Mouse (Mus musculus): ENCODE results near the gene Rapgefl1. TPM values are rescaled to one million over a fixed set of nuclear protein-coding genes. Genes with fewer than 3 reads are reported as not detected.

The Rapgefl1 gene
- polyA plus RNA-seq, 1 experiment from 2014 or later = 2.2 TPM

Other genes starting within 250 kb of the Rapgefl1 start
- gene Ormdl3, start 249.4 kb upstream of the Rapgefl1 start, polyA plus RNA-seq (2014; fragmentation: Nextera tagmentation; extraction: Ambion mirVana) = 7.2 and 8.5 TPM in 2 replicates
- gene Lrrc3c, start 238.5 kb upstream of the Rapgefl1 start, polyA plus RNA-seq (2014; fragmentation: Nextera tagmentation; extraction: Ambion mirVana) = not detected in 2 replicates
- gene Gm12355, start 211.1 kb upstream of the Rapgefl1 start, polyA plus RNA-seq (2014; fragmentation: Nextera tagmentation; extraction: Ambion mirVana) = 1.2 and 1.3 TPM in 2 replicates
- not detected in 2 replicates for gene Gsdma3, start 210.4 kb upstream of the Rapgefl1 start, polyA plus RNA-seq (2014; fragmentation: Nextera tagmentation; extraction: Ambion mirVana)
- gene Gsdma2, start 190.0 kb upstream of the Rapgefl1 start, polyA plus RNA-seq (2014; fragmentation: Nextera tagmentation; extraction: Ambion mirVana) = not detected in 2 replicates
- not detected in 2 replicates for gene Gsdma, start 172.4 kb upstream of the Rapgefl1 start, polyA plus RNA-seq (2014; fragmentation: Nextera tagmentation; extraction: Ambion mirVana)
- 141 and 149 TPM in 2 replicates for gene Psmd3, start 154.2 kb upstream of the Rapgefl1 start, polyA plus RNA-seq (2014; fragmentation: Nextera tagmentation; extraction: Ambion mirVana)
- not detected in 2 replicates for gene Csf3, start 135.5 kb upstream of the Rapgefl1 start, polyA plus RNA-seq (2014; fragmentation: Nextera tagmentation; extraction: Ambion mirVana)
- gene Med24, start 107.3 kb upstream of the Rapgefl1 start, polyA plus RNA-seq (2014; fragmentation: Nextera tagmentation; extraction: Ambion mirVana) = 43.0 and 48.0 TPM in 2 replicates
- gene Thra, start 96.1 kb upstream of the Rapgefl1 start, polyA plus RNA-seq (2014; fragmentation: Nextera tagmentation; extraction: Ambion mirVana) = 60.7 and 63.8 TPM in 2 replicates
- 2.5 and 2.8 TPM in 2 replicates for gene Nr1d1, start 61.5 kb upstream of the Rapgefl1 start, polyA plus RNA-seq (2014; fragmentation: Nextera tagmentation; extraction: Ambion mirVana)
- gene Msl1, start 41.3 kb upstream of the Rapgefl1 start, polyA plus RNA-seq (2014; fragmentation: Nextera tagmentation; extraction: Ambion mirVana) = 17.5 and 19.1 TPM in 2 replicates
- 34.5 and 37.3 TPM in 2 replicates for gene Casc3, start 31.9 kb upstream of the Rapgefl1 start, polyA plus RNA-seq (2014; fragmentation: Nextera tagmentation; extraction: Ambion mirVana)
- gene Wipf2, start 26.9 kb downstream of the Rapgefl1 start, polyA plus RNA-seq (2014; fragmentation: Nextera tagmentation; extraction: Ambion mirVana) = 5.1 and 5.3 TPM in 2 replicates
- gene Cdc6, start 71.0 kb downstream of the Rapgefl1 start, polyA plus RNA-seq (2014; fragmentation: Nextera tagmentation; extraction: Ambion mirVana) = 32.5 and 32.9 TPM in 2 replicates
- 42.4 and 43.6 TPM in 2 replicates for gene Rara, start 91.0 kb downstream of the Rapgefl1 start, polyA plus RNA-seq (2014; fragmentation: Nextera tagmentation; extraction: Ambion mirVana)
- gene Gjd3, start 146.2 kb downstream of the Rapgefl1 start, polyA plus RNA-seq (2014; fragmentation: Nextera tagmentation; extraction: Ambion mirVana) = 0.22 TPM in 1 of 2 replicates, not detected in the other
- gene Top2a, start 187.4 kb downstream of the Rapgefl1 start, polyA plus RNA-seq (2014; fragmentation: Nextera tagmentation; extraction: Ambion mirVana) = 248 and 272 TPM in 2 replicates
- gene Igfbp4, start 204.5 kb downstream of the Rapgefl1 start, polyA plus RNA-seq (2014; fragmentation: Nextera tagmentation; extraction: Ambion mirVana) = 467 and 480 TPM in 2 replicates

Measured in intestine, embryonic 14.5 days (tissue).